Mouse (Mus musculus) lung, embryonic 16.5 days (tissue): ENCODE measurements at regions not wholly inside any gene's neighbourhood (a gene's known extent, or its start where the extent isn't known, plus 50 kb on each side); places are given as distances from the start of the nearest gene placed in this dataset.

Experiments used
- ATAC-seq: fragments of 200-750 bp; cut with Nextera tagmentation; 2 replicates; pipeline ENCODE4 v1.8.0; 2017; ENCODE audit warnings: low read depth, mild to moderate bottlenecking, moderate library complexity
- H3K27ac ChIP-seq: fragments of 300-500 bp; sonication (generic); 2 replicates; pipeline ENCODE4 v1.5.1; 2014; ENCODE audit warnings: mild to moderate bottlenecking, control low read depth, low read length
- H3K27me3 ChIP-seq: fragments of 300-500 bp; sonication (generic); 2 replicates; pipeline ENCODE4 v1.6.1; 2014; ENCODE audit warnings: low read depth, low read length, mixed read lengths; ENCODE audit not compliant: control insufficient read depth, insufficient read depth
- H3K36me3 ChIP-seq: fragments of 300-500 bp; sonication (generic); 2 replicates; pipeline ENCODE4 v1.6.1; 2014; ENCODE audit warnings: low read length; ENCODE audit not compliant: control insufficient read depth, insufficient read depth
- H3K4me1 ChIP-seq: fragments of 300-500 bp; sonication (generic); replicated peaks from 2 replicates; pipeline ENCODE4 v1.6.1; 2014; ENCODE audit warnings: low read length, mixed read lengths; ENCODE audit not compliant: control insufficient read depth, insufficient read depth
- H3K4me2 ChIP-seq: fragments of 300-500 bp; sonication (generic); 2 replicates; pipeline ENCODE4 v1.6.1; 2014; ENCODE audit warnings: low read depth, low read length, control low read depth
- H3K4me3 ChIP-seq: fragments of 300-500 bp; sonication (generic); 2 replicates; pipeline ENCODE4 v1.5.1; 2014; ENCODE audit warnings: mild to moderate bottlenecking, low read length, control low read depth
- H3K9ac ChIP-seq: fragments of 300-500 bp; sonication (generic); 2 replicates; pipeline ENCODE4 v1.6.1; 2014; ENCODE audit warnings: low read length, control low read depth
- H3K9me3 ChIP-seq: fragments of 300-500 bp; sonication (generic); 2 replicates; pipeline ENCODE4 v1.6.1; 2016; ENCODE audit warnings: low read length; ENCODE audit not compliant: control insufficient read depth
- WGBS: fragments of 180-500 bp; shearing (Covaris S2); extraction: QIAGEN DNeasy Blood & Tissue Kit; methylation state at CpG from one replicate; pipeline ENCODE4 v1.1.7; 2014; 5-methylcytosine and 5-hydroxymethylcytosine counted together

GRCm38 (mm10) chr16:27507212-27507611 lies 118.5 kb downstream of the Ccdc50 start:
- 46% methylated on average over 1 of the region's 1 CpGs for WGBS
- no peak overlapping the region for H3K27ac ChIP-seq

GRCm38 (mm10) chr16:27523527-27524121 lies 135.0 kb downstream of the Ccdc50 start:
- Histone ChIP-seq H3K4me3 (no peak overlapping the region), H3K9ac (no peak overlapping the region), H3K36me3 (no peaks in the 10 kb centered on the region), H3K27ac (no peak overlapping the region), H3K27me3 (no peaks in the 10 kb centered on the region), H3K4me2 (no peak overlapping the region), H3K4me1 (no peaks in the 10 kb centered on the region), H3K9me3 (no peaks in the 10 kb centered on the region)
- ATAC-seq = peak; percentile 28; the same call in 1 of the 2 replicates
- WGBS = 27% methylated on average over 8 of the region's 8 CpGs

More at GRCm38 (mm10) chr16:27507212-27507611, 118.5 kb downstream of the Ccdc50 start:
- no peak overlapping the region for H3K4me3 ChIP-seq
- no peak for ATAC-seq
- H3K27me3 ChIP-seq = no peaks in the 10 kb centered on the region
- no peak overlapping the region for H3K9ac ChIP-seq
- H3K36me3 ChIP-seq = no peaks in the 10 kb centered on the region
- H3K9me3 ChIP-seq = no peaks in the 10 kb centered on the region
- H3K4me1 ChIP-seq = no peaks in the 10 kb centered on the region
- no peak overlapping the region for H3K4me2 ChIP-seq

- H3K4me3 ChIP-seq = no peak overlapping the region
- H3K36me3 ChIP-seq = no peaks in the 10 kb centered on the region
- no peaks in the 10 kb centered on the region for H3K9me3 ChIP-seq
- WGBS = 30% methylated on average over 1 of the region's 1 CpGs
- H3K27me3 ChIP-seq = no peaks in the 10 kb centered on the region
- no peaks in the 10 kb centered on the region for H3K4me1 ChIP-seq
- no peak overlapping the region for H3K4me2 ChIP-seq
- no peak overlapping the region for H3K9ac ChIP-seq
- ATAC-seq = no peak
- H3K27ac ChIP-seq = no peak overlapping the region
Observed at GRCm38 (mm10) chr16:27526669-27527068, 138.0 kb downstream of the Ccdc50 start.

- Histone ChIP-seq H3K4me2 (no peak overlapping the region), H3K36me3 (no peaks in the 10 kb centered on the region), H3K4me3 (no peak overlapping the region), H3K9ac (no peak overlapping the region), H3K27me3 (no peaks in the 10 kb centered on the region), H3K9me3 (no peaks in the 10 kb centered on the region), H3K27ac (no peak overlapping the region), H3K4me1 (no peaks in the 10 kb centered on the region)
- no peak for ATAC-seq
- 91% methylated on average over 4 of the region's 4 CpGs for WGBS
Observed at GRCm38 (mm10) chr16:27530634-27531033, 142.0 kb downstream of the Ccdc50 start.
